Mouse (Mus musculus): ENCODE data around the gene Cc2d2a.

The Cc2d2a gene

GRCm38 (mm10) chr5:43661997-43662961 lies at the start of gene Cc2d2a:
Gene Cc2d2a (plus strand): TSS chr5:43662346.
- peak; percentile 68 for DNase-seq (ENCODE audit: low read depth, low spot score)

GRCm38 (mm10) chr5:43621575-43622299 lies 40.4 kb upstream of the Cc2d2a start:
- no peak for DNase-seq (ENCODE audit: low read depth, low spot score)

GRCm38 (mm10) chr5:43625407-43625806 lies 36.7 kb upstream of the Cc2d2a start:
- DNase-seq (ENCODE audit: low read depth, low spot score): no peak

GRCm38 (mm10) chr5:43634071-43634601 lies 28.0 kb upstream of the Cc2d2a start:
- no peak for DNase-seq (ENCODE audit: low read depth, low spot score)

GRCm38 (mm10) chr5:43634602-43635081 lies 27.5 kb upstream of the Cc2d2a start:
- peak; percentile 24 for DNase-seq (ENCODE audit: low read depth, low spot score)

- DNase-seq (ENCODE audit: low read depth, low spot score): no peak
These were observed 17.1 kb upstream of the Cc2d2a start for GRCm38 (mm10) chr5:43645020-43645419.

GRCm38 (mm10) chr5:43647098-43647774 lies 14.9 kb upstream of the Cc2d2a start:
- no peak for DNase-seq (ENCODE audit: low read depth, low spot score)

DNA sequence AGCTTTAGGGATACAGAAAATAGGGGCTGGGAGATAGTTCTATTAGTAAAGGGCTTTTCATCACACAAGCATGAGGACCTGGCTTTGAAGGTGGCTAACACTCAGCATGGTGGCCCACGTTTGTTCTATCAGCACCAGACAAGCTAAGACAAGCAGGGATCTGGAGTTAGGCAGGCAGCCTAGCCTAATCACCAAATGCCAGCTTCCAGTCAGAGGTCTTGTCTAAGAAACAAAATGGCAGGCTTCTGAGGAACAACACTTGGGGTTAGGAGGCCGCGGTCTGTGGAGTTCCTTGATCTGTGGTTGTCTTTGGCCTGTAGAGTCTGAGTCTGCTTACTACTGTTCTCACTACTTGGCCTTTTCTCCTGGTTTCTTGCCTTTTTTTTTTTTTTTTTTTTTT lies 648 bp upstream of the Cc2d2a start:
- no peak for DNase-seq (ENCODE audit: low read depth, low spot score)

DNA sequence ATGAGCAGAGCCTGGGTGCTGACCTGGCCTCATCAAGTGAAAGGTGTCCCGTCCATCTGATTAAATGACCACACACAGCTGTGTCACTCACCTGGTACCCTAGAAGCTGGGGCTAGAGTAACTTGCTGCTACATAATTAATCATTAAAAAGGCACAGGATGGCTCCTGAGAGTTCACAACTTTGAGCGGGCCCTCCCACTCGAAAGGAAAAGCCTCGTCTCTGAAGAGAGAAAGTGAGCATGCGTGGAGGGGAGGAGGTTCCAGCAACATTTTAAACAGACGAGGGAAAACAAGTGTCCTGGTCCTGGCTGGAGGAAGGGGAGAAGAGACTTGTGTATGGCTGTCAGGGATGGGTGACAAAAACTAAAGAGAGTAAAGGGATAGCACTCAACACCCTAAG lies 1.4 kb downstream of the Cc2d2a start:
- DNase-seq (ENCODE audit: low read depth, low spot score): no peak

DNA sequence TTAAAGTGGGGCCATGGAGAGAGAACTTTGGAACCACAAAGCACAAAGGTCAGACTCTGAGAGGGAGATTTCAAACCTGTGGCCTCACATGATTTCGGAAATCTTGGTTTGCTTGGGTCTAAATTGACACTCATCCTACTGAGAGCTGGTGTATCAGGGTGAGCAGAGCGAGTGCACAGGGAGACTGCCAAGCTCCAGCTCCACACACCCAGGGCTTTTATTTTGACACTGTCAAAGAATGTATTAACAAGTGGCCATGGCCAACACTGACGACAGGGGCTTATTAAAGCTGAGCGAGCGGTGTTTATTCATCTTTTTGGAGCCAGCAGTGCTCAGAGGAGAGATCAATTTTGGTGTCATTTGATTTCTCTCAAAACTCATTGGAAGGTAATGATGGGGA lies 3.0 kb downstream of the Cc2d2a start:
- DNase-seq (ENCODE audit: low read depth, low spot score): no peak

GRCm38 (mm10) chr5:43669118-43669645 lies 7.0 kb downstream of the Cc2d2a start:
- DNase-seq (ENCODE audit: low read depth, low spot score): no peak

- DNase-seq (ENCODE audit: low read depth, low spot score): peak; percentile 90
These were observed 10.2 kb downstream of the Cc2d2a start for GRCm38 (mm10) chr5:43672177-43672911.

DNA sequence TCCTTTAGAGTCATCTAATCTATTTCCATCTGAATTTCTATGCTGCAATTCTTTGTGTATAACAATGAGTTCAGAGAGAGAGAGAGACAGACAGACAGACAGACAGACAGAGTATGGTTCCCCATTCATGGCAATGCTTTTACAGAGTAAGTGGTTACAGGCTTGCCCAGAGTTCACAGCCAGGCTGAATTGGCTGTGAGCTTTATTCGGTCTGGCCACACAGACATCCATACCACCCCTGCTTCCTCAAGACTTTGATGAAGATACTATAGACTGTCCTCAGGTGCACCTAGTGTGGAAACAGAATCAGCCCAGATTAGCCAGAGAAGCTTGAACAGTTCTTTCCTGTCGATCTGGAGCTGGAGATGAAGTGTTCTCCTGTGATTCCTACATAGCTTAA lies 10.9 kb downstream of the Cc2d2a start:
- no peak for DNase-seq (ENCODE audit: low read depth, low spot score)

DNA sequence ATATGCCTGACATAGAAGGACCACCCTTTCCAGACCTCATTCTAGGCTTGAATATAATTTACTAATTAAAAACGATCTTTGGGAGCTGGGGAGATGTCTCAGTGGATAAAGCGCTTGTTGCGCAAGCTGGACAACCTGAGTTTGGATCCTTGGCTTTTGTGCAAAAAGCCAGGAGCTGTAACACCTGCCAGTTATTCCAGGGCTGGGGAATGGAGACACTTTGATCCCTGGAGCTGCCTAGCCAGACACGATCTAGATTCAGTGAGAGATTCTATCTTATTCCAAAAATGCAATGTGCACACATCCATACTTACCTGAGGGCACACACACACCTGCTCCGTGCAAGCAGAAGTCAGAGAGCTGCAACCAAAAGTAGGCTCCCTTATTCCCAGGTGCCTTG lies 23.3 kb downstream of the Cc2d2a start:
- no peak for DNase-seq (ENCODE audit: low read depth, low spot score)

GRCm38 (mm10) chr5:43692489-43692888 lies 30.3 kb downstream of the Cc2d2a start:
- no peak for DNase-seq (ENCODE audit: low read depth, low spot score)

DNA sequence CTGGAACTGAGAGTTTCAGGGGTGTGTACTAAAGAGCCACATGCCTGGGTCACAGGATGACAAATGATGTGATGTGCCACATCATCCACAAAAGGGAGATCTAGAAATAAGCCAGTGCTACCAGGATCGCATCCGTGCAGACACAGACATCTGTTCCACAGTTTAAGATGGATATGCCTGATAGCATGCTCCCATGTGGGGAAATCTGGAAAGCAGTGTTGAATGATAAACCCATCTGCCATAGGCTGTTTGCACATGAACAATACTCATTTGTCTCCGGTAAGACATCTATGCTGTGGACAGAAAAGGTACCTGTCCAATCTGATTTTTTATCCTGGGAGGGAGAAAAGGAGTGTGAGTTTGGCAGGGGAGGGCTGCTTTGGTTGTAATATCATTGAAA lies 35.0 kb downstream of the Cc2d2a start:
- no peak for DNase-seq (ENCODE audit: low read depth, low spot score)

- DNase-seq (ENCODE audit: low read depth, low spot score): no peak
These were observed 37.1 kb downstream of the Cc2d2a start for GRCm38 (mm10) chr5:43699240-43699639.

DNA sequence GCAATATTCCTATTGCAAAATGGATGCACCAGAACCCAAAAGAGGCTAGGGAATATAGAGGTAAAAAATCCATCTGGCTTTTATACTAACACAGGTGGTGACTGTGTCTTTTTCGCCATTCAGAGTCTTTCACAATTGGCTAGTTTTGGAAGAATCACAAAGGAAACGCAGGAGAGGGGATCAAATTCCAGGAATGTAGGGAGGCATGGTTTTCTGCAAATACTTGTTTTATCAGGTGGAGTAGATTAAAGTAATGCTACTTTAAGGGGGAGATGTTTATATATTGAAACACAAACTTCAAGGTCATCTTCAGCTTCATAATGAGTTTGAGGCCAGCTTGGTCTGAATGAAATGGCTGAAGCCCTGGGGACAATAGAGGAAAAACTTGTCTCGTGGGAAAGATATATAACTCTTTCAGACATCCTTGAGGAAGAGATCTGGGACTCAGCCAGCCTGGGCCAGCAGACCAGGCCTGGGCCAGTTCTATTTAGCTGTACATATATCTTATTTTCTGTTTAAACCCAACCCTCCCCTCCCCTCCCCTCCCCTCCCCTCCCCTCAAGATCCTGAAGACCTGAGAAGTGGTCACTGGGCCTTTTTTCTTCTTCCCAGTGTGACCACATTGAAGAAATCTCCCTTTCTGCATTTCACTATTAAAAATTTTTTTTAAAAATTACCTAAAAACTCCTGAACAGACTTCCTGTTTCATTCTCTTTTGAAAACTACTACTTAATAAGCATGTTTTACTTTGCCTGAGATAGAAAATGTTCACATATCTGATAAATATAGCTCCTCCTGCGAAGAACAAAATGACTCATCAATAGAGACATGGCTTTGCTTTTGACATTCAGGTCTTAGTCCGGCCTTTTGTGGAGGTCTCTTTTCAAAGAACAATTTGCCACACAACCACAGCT lies 59.6 kb downstream of the Cc2d2a start:
- peak; percentile 35 for DNase-seq (ENCODE audit: low read depth, low spot score)

GRCm38 (mm10) chr5:43722452-43722783 lies 60.3 kb downstream of the Cc2d2a start:
- DNase-seq (ENCODE audit: low read depth, low spot score): no peak

- no peak for DNase-seq (ENCODE audit: low read depth, low spot score)
These were observed 61.7 kb downstream of the Cc2d2a start for GRCm38 (mm10) chr5:43723830-43724229.

Measured in mesoderm, embryonic 11.5 days (tissue).